Mouse (Mus musculus): Measurements from ENCODE around the gene Gbp4. TPM values are rescaled to one million over a fixed set of nuclear protein-coding genes. Genes with fewer than 3 reads are reported as not detected.

Gene Gbp4
- 10.0 TPM for polyA plus RNA-seq (2014; fragmentation: Illumina TruSeq; extraction: RNeasy Lipid Tissue Mini Kit (QIAGEN cat#74804))

DNA sequence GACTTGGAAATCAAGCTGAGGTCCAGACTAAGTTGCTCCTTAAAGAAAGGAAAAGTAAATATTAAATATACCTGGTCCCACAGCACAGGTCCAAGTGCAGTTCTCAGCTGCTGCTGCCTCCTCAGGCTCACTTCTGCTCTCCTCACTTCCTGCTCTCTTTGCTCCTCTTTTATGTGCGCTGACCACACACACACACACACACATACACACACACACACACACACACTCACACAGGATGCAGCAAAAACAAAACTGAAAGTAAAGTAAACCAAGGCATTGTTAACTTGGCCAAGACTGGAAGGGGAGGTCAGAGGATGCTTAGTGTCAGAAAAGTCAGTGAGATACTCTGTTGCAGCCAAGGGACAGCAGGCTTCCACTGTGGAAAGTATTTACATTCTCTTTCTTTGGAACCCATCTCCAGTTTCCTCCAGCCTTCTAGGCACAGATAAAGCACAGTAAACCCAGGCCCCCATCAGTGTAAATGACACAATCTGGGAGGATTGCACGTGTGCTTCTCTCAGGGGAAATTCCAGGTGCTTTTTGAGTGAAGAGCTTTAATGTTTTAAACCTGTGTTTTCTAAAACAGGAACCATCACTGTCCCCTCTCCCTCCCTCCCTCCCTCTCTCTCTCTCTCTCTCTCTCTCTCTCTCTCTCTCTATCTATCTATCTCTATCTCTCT is at the start of gene Gbp4, which contains the start of the genes Gbp9 and Gbp8:
TSS of gene Gbp4 (minus strand) at position 178 of the 680 bp plus-strand sequence.
TSS of gene Gbp9 (minus strand) at position 131 of the 680 bp plus-strand sequence.
TSS of gene Gbp8 (minus strand) at position 132 of the 680 bp plus-strand sequence.

Other genes starting within 250 kb of the Gbp4 start
- gene Abcg3, start 156.9 kb downstream of the Gbp4 start, polyA plus RNA-seq (2014; fragmentation: Illumina TruSeq; extraction: RNeasy Lipid Tissue Mini Kit (QIAGEN cat#74804)), result 4.7 TPM
- 26.7 TPM for gene Gbp9, start within 50 bp of the Gbp4 start, polyA plus RNA-seq (2014; fragmentation: Illumina TruSeq; extraction: RNeasy Lipid Tissue Mini Kit (QIAGEN cat#74804))
- 14.9 TPM for gene Gbp8, start within 50 bp of the Gbp4 start, polyA plus RNA-seq (2014; fragmentation: Illumina TruSeq; extraction: RNeasy Lipid Tissue Mini Kit (QIAGEN cat#74804))
- gene Gbp10, start 99.9 kb upstream of the Gbp4 start, polyA plus RNA-seq (2014; fragmentation: Illumina TruSeq; extraction: RNeasy Lipid Tissue Mini Kit (QIAGEN cat#74804)), result 1.5 TPM
- not detected for gene Gm43302, start 154.1 kb upstream of the Gbp4 start, polyA plus RNA-seq (2014; fragmentation: Illumina TruSeq; extraction: RNeasy Lipid Tissue Mini Kit (QIAGEN cat#74804))
- 22.2 TPM for gene Gbp6, start 154.1 kb upstream of the Gbp4 start, polyA plus RNA-seq (2014; fragmentation: Illumina TruSeq; extraction: RNeasy Lipid Tissue Mini Kit (QIAGEN cat#74804))